Mouse (Mus musculus) natural killer cell, adult 2 months (primary cell): Measurements from ENCODE around the gene Cldn4.

Source experiments
- DNase-seq, 2 experiments: peaks; one replicate each; pipeline ENCODE4 v3.0.0; 2022; ENCODE audit warnings: low spot score in 2 of 2

Gene Cldn4

DNA sequence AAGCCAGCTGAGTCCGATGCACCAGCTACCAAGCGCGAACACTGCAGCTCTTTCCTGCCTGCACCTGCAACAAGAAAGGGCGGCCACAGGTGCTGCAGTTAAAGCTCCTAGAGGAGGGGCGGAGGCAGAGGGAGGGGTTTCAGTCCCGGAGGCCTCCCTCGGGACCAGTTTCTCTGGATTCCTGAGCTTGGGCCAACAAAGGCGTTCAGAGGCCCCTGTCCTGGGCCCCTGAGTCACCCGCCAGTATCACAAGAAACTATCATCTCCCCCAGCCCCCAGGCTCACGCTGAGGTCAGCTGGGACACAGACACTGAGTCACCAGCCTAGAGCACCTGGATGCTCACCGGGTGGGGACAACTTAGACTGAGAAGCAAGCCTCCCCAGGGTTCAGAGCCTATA is at the start of gene Cldn4:
Gene Cldn4, minus strand, starts transcription at position 78 of the 399 bp plus-strand sequence.
- DNase-seq: no peak

- no peak for DNase-seq
These were observed 45.8 kb upstream of the Cldn4 start for GRCm38 (mm10) chr5:134992566-134992965.

- no peak for DNase-seq
These were observed 43.0 kb upstream of the Cldn4 start for GRCm38 (mm10) chr5:134989741-134990140.

- no peak for DNase-seq
These were observed 42.4 kb upstream of the Cldn4 start for GRCm38 (mm10) chr5:134989166-134989565.

- no peak for DNase-seq
These were observed 39.8 kb upstream of the Cldn4 start for GRCm38 (mm10) chr5:134986298-134987268.

GRCm38 (mm10) chr5:134985633-134986297 is 39.0 kb upstream of the Cldn4 start, which contains the start of gene Cldn3:
Gene Cldn3 (plus strand): TSS chr5:134986214.
- no peak for DNase-seq

DNA sequence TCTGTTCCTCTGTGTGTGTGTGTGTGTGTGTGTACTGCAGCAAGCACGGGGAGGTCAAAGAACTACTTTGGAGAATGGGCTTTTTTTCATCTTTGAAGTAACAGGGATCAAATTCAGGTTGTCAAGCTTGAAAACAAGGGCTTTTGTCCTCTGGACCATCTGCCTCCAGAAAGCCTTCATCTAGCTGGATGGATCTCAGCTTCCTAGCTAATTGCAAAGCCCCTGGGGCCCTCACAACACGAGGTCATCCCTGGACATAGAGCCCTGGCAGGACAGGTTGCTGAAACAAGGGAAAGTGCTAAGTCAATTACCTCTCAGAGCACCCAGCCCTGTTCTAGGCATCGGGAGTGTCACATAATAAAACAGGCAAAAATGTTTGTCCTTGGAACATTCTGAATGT is 37.0 kb upstream of the Cldn4 start:
- DNase-seq: no peak

DNA sequence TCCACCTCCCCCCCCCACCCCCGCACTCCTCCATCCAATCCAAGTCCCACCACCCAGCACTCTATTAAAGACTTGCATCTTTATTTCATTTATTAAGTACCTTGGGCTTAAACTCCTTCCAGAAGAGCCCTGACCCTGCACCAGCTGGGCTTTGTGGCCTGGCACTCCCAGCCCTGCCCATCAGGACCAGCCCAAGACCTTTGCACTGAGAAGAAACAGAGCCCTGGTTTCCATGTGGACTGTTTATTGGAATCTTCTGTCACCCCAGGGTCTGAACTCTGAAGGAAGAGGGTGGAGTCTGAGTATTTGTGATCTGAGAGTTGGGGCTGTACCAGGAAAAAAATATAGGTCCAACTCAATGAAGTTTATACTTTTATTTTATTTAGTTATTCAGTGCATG is 36.4 kb upstream of the Cldn4 start:
- DNase-seq: no peak

- DNase-seq: no peak
These were observed 34.4 kb upstream of the Cldn4 start for GRCm38 (mm10) chr5:134981149-134981548.

- DNase-seq: no peak
These were observed 31.1 kb upstream of the Cldn4 start for GRCm38 (mm10) chr5:134977837-134978236.

DNA sequence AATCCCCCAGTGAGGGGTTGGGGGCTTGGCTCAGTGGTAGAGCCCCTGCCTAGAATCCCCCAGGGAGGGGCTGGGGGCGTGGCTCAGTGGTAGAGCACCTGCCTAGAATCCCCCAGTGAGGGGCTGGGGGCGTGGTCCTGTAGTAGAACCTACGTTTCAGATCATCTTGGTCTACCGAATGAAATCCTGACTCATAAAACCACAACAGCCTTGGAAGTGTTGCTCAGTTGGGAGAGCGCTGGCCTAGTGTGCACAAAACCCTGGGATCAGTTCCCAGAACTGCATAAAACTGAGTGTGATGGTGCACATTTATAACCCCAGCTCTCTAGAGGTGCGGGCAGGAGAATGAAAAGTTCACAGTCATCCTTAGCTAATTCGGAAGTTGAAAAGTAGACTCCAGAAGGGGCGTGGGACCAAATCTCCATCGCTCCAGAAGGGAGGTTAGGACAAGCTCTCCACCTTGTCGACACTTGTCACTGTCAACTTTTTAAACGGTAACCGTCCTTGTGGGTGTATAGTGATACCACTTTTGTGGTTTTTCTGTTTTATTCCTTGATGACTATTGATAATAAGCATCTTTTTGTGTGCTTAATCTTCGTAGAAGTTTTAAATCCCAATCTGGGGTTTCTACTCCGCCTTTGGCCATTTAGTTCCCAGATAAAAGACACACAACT is 30.0 kb upstream of the Cldn4 start:
- no peak for DNase-seq

- DNase-seq: no peak
These were observed 29.4 kb upstream of the Cldn4 start for GRCm38 (mm10) chr5:134976164-134976563.

DNA sequence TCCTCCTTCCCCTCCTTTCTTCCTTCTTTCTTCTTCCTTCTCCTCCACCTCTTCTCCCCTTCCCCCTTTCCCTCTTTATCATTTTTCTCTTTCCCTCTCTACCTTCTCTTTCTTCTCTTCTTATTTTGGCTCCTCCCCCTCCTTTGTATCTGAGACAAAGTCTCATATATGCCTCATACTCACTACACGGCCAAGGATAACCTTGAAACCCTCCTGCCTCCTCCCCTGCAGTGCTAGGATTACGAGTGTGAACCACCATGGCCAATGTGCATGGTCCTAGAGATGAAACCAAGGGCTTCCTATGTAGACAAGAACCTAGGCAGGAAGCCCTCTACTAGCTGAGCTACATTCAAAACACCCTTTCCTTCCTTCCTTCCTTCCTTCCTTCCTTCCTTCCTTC is 28.2 kb upstream of the Cldn4 start:
- no peak for DNase-seq

DNA sequence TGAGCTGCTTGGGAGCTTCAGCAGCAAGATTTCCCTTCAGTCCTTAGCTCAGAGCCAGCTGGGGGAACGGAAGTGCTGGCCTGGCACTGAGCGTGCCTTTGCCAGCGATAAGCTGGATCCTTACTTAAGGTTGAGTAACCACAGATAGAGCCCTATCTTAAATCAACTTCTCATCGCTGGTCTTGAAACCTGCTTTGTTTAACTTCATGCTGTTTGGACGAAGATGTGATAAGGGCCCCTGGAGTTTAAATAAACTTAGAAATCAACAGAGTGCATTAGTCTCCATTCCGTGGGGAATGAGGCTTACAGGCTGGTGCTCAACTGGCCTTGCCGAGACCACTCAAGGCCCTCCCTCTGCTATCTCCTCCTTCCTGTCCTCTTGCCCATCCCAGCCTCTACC is 27.6 kb upstream of the Cldn4 start:
- DNase-seq: no peak

DNA sequence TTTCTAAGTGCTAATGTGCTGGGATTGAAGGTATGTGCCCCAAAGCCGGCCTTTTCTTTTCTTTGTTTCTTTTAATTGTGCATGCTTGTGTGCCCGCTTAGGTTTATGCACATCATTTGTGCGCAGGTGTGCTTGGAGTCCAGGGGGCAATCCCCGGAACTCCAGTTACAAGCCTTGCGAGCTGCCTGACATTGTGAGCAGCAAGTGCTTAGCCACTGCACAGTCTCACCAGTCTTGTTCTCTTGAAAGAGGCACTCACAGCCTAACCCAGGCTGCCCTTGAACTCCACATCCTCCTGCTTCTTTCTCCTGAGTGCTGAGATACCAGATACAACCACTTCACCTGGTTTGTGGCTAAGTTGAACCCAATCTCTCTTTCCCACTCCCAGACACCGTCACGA is 26.8 kb upstream of the Cldn4 start:
- no peak for DNase-seq

DNA sequence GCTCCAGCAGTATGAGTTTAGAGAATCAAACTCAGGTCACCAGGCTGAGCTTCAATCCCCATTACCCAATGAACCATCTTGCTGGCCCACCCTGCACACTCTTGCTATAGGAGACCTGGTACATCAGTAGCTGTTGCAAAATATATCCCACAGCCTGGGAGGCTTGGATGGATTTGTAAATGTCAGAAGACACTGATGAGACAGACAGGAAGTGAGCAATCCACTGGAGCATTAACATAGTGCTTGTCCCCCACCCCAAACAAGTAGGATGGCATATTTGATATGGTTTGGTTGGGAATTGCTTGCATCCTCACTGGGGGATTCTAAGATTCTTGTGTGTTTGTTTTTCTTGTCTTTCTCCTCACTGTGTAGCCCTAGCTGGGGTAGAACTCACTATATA is 26.3 kb upstream of the Cldn4 start:
- DNase-seq: no peak

- no peak for DNase-seq
These were observed 23.9 kb upstream of the Cldn4 start for GRCm38 (mm10) chr5:134970671-134971070.

GRCm38 (mm10) chr5:134967164-134967944 is 20.6 kb upstream of the Cldn4 start:
- DNase-seq: no peak

DNA sequence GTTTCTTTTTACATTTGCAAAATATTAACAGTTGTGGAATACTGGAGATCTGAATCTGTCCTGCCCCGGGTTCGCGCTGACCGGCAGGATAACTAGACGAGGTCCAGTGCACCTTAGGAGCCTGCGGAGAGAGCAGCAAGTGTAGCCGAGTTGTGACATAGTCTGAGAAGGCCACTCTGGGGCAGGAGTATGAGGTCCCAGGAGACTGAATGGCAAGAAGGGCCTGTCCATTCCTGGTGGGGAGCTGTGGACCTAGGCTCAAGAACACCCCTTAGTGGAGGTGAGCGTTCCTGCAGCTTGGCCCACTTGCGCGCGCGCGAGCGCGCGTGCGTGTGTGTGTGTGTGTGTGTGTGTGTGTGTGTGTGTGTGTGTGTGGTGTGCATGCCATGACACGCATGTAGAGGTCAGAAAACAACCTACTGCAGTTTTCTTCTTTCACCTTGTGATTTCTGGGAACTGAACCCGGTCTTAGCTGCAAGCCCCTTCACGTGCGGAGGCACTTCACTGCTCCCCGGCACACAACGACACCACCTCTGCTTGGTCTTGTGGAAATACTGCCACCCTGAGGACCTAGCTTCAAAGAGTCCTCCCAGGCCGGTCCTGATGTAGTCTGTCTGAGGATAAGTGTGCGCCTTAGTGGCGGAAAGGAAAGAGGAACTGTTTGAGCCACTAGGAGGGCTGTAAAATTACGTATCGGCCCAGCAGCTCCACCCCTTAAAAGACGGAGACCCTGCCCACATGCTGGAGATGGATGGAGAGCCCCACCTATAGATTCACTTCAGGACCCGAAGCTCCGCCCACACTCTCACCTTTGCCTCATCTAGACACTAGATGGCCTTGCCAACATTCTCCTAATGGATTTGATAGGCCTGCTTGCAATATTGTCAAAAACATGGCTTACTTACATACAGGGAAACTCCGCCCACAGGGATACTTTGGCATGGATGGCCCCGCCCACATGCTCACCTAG is 19.4 kb upstream of the Cldn4 start:
- peak; percentile 41 to 64 for DNase-seq

DNA sequence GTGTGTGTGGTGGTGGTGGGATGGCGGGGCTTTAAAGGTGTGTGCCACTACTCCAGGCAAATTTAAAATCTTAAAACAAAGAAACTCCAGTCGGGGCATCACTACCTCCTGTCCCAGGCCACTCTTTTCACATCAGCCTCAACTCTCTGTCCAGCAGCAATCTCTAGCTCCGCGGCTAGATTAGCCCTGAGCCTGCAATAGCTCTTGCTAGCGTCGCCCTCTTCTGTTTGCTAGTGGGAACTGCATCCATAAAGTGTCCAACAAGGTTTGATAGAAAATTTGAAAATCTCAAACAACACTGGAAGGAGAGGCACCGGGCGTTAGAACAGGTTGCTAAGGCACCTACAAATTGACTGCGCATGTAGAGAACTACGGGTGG is 18.7 kb upstream of the Cldn4 start:
- peak; percentile 61 to 71 for DNase-seq
